Mouse (Mus musculus): ENCODE measurements around the gene Tmem176b. TPM values are rescaled to one million over a fixed set of nuclear protein-coding genes. Genes with fewer than 3 reads are reported as not detected.

The Tmem176b gene
- polyA plus RNA-seq, 1 experiment, result 1,411 TPM

DNA sequence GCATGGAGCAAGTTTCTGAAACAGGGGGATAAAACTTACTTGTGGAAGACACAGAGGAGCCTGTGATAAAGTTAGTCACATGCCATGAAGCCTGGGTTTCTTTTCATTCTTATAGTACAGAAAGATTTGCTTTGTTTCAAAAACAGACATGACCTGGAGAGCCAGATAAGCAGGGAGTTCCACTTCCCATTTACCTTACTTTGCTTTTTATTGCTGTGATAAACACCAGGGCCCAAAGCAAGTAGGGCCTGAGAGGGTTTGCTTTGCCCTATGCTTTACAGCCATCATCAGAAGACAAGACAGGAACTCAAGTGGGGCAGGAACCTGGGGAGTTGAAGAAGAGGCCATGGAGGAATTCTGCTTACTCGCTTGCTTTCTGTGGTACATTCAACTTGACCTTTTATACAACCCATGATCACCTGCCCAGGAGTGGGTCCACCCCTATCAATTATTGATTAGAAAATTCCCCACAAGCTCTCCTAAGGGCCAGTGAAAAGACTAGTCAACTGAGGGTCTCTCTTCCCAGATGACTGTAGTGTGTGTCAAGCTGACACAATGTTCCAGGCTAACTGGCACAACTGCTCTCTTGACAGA lies 24.0 kb upstream of the Tmem176b start:
- no peaks in the 10 kb centered on the region for H3K36me3 ChIP-seq (ENCODE audit: control insufficient read depth, insufficient read depth, low read length)
- DNase-seq, result peak; percentile 67
- no peak overlapping the region for H3K4me3 ChIP-seq (ENCODE audit: insufficient read depth, low read depth, low read length)
- peak overlapping the region; percentile 95 for H3K27ac ChIP-seq (ENCODE audit: insufficient read depth, low read depth, low read length)
- WGBS, result 53% methylated on average over 1 of the region's 1 CpGs
- no peak for TF ChIP-seq CTCF (conservative IDR thresholded peaks at IDR 0.05; ENCODE audit: insufficient read depth, insufficient read length, low read depth, low read length)
- TF ChIP-seq POLR2A (IDR thresholded peaks at IDR 0.05; ENCODE audit: low read depth, low read length), result no peak
- H3K4me1 ChIP-seq (ENCODE audit: control insufficient read depth, insufficient read depth, low read length), result peaks cover 49% of the 10 kb centered on the region
- H3K27me3 ChIP-seq (replicated peaks; ENCODE audit: control insufficient read depth, insufficient read depth, low read length), result no peaks in the 10 kb centered on the region

DNA sequence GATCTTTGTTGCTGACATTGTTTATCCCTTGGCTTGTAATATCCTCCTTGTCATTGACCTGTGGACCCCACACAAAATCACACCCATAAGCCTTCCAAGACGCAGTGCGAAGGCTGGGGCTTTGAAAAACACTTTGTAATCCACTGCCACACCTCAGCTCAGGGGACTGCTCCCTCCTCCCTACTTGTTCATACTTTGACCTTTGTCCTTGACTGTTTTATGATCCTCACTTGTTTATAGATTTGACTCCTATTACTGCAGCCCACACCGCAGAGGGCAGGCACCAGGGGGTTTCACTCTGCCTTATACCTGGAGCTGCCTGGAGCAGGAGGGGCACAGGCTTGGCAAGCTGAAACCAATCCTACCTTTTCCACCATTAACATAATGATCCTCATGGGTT lies 23.4 kb upstream of the Tmem176b start:
- TF ChIP-seq CTCF (conservative IDR thresholded peaks at IDR 0.05; ENCODE audit: insufficient read depth, insufficient read length, low read depth, low read length), result no peak
- no peak for TF ChIP-seq POLR2A (IDR thresholded peaks at IDR 0.05; ENCODE audit: low read depth, low read length)
- WGBS, result 31% methylated on average over 3 of the region's 3 CpGs
- peak; percentile 83 for DNase-seq
- peaks cover 46% of the 10 kb centered on the region for H3K4me1 ChIP-seq (ENCODE audit: control insufficient read depth, insufficient read depth, low read length)
- peak overlapping the region; percentile 95 for H3K27ac ChIP-seq (ENCODE audit: insufficient read depth, low read depth, low read length)
- H3K27me3 ChIP-seq (replicated peaks; ENCODE audit: control insufficient read depth, insufficient read depth, low read length), result no peaks in the 10 kb centered on the region
- H3K4me3 ChIP-seq (ENCODE audit: insufficient read depth, low read depth, low read length), result no peak overlapping the region
- no peaks in the 10 kb centered on the region for H3K36me3 ChIP-seq (ENCODE audit: control insufficient read depth, insufficient read depth, low read length)

DNA sequence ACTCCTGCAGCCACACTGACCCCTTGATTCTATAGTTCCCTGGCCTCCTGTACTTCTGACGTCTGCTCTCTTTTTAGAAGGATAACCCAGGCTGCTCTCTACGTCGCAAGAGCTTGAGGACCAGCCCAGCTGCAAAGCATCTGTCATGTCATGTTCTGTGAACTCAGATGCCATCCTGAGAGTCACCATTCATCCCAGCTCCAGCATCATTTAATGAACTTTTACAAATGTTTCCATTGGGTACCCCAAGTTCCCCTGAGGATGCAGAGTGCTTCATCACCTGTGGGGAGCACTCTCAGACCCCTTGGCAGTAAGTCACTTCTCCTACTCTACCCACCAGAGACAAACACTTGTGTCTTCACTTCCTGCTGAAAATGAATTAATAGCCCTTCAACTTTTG lies 22.9 kb upstream of the Tmem176b start:
- TF ChIP-seq POLR2A (IDR thresholded peaks at IDR 0.05; ENCODE audit: low read depth, low read length), result no peak
- no peak for TF ChIP-seq CTCF (conservative IDR thresholded peaks at IDR 0.05; ENCODE audit: insufficient read depth, insufficient read length, low read depth, low read length)
- H3K4me3 ChIP-seq (ENCODE audit: insufficient read depth, low read depth, low read length), result no peak overlapping the region
- H3K27ac ChIP-seq (ENCODE audit: insufficient read depth, low read depth, low read length), result peak overlapping the region; percentile 95
- peaks cover 45% of the 10 kb centered on the region for H3K4me1 ChIP-seq (ENCODE audit: control insufficient read depth, insufficient read depth, low read length)
- H3K36me3 ChIP-seq (ENCODE audit: control insufficient read depth, insufficient read depth, low read length), result no peaks in the 10 kb centered on the region
- DNase-seq, result no peak
- 52% methylated on average over 3 of the region's 3 CpGs for WGBS
- H3K27me3 ChIP-seq (replicated peaks; ENCODE audit: control insufficient read depth, insufficient read depth, low read length), result no peaks in the 10 kb centered on the region

DNA sequence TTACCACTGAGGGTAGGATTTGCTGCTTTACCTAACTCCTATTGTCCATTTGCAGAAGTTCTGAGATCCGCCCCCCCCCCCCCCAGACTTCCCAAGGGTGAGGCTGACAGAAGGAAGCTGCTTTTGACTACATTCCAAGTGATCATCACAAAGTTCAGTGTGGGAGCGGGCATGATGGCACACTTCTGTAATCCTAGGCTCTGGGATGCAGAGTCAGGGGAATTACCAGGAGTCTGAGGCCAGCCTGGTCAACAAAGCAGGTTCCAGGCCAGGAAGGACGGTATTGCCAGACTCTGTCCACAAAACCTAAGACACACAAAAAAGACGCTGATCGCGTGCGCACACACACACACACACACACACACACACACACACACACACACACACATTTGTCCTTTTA lies 22.2 kb upstream of the Tmem176b start:
- peak; percentile 84 for DNase-seq
- no peak overlapping the region for H3K4me3 ChIP-seq (ENCODE audit: insufficient read depth, low read depth, low read length)
- H3K4me1 ChIP-seq (ENCODE audit: control insufficient read depth, insufficient read depth, low read length), result peaks cover 45% of the 10 kb centered on the region
- H3K27ac ChIP-seq (ENCODE audit: insufficient read depth, low read depth, low read length), result peak overlapping the region; percentile 62
- no peaks in the 10 kb centered on the region for H3K36me3 ChIP-seq (ENCODE audit: control insufficient read depth, insufficient read depth, low read length)
- TF ChIP-seq CTCF (conservative IDR thresholded peaks at IDR 0.05; ENCODE audit: insufficient read depth, insufficient read length, low read depth, low read length), result no peak
- TF ChIP-seq POLR2A (IDR thresholded peaks at IDR 0.05; ENCODE audit: low read depth, low read length), result no peak
- no peaks in the 10 kb centered on the region for H3K27me3 ChIP-seq (replicated peaks; ENCODE audit: control insufficient read depth, insufficient read depth, low read length)
- 49% methylated on average over 7 of the region's 7 CpGs for WGBS

DNA sequence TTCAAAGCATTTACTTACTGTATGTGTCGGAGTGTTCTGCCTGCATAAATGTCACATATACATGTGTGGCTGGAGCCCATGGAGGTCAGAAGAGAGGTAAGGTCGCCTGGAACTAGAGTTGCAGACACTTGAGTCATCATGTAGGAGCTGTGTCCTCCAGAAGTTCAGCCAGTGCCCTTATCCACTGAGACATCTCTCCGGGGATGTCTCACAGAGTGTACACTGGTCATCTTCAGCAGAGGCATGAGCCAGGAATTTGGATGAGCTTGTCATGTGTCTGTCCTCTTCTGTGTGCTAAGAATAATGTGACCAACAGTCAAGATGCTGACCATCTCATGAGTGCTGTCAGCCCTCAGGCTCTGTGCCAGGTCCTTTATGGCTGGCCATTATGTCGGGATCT lies 21.5 kb upstream of the Tmem176b start:
- WGBS, result 62% methylated on average over 4 of the region's 4 CpGs
- TF ChIP-seq POLR2A (IDR thresholded peaks at IDR 0.05; ENCODE audit: low read depth, low read length), result no peak
- TF ChIP-seq CTCF (conservative IDR thresholded peaks at IDR 0.05; ENCODE audit: insufficient read depth, insufficient read length, low read depth, low read length), result no peak
- Histone ChIP-seq H3K4me3 (ENCODE audit: insufficient read depth, low read depth, low read length) (no peak overlapping the region), H3K27ac (ENCODE audit: insufficient read depth, low read depth, low read length) (peak overlapping the region; percentile 59), H3K36me3 (ENCODE audit: control insufficient read depth, insufficient read depth, low read length) (no peaks in the 10 kb centered on the region), H3K4me1 (ENCODE audit: control insufficient read depth, insufficient read depth, low read length) (peaks cover 45% of the 10 kb centered on the region), H3K27me3 (replicated peaks; ENCODE audit: control insufficient read depth, insufficient read depth, low read length) (no peaks in the 10 kb centered on the region)
- DNase-seq, result no peak

DNA sequence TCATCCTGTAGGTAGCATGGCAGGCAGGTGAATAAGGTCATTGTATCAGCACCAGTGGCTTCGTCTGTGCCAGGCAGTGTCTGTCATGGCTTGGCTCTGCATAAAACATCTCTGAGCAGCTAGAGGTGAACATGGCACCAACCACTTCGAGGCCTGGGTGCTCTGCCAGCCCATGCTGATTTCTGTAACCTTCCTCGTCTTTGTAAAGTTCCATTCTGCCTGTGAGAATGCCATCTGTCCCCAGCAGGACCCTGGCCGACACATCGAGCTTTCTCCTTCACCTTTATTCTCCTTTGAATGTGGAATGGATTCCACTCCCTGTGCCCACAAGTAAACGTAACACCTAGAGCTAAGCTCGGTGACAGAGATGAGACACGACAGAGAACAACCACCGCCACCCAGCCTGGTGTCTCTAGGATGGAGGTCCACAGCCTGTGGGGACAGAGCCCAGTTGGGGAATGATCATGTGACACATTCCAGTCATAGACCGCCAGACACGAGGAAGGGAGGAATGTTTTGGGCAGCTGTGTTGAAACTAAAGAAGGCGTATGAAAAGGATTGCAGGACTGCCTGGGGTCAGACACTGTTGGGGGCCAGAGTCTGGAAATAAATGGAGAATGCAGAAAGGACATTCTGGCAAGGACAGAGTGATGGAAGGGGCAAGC lies 20.5 kb upstream of the Tmem176b start:
- Histone ChIP-seq H3K36me3 (ENCODE audit: control insufficient read depth, insufficient read depth, low read length) (no peaks in the 10 kb centered on the region), H3K27ac (ENCODE audit: insufficient read depth, low read depth, low read length) (peak overlapping the region; percentile 73), H3K4me3 (ENCODE audit: insufficient read depth, low read depth, low read length) (no peak overlapping the region), H3K27me3 (replicated peaks; ENCODE audit: control insufficient read depth, insufficient read depth, low read length) (no peaks in the 10 kb centered on the region), H3K4me1 (ENCODE audit: control insufficient read depth, insufficient read depth, low read length) (peaks cover 40% of the 10 kb centered on the region)
- WGBS, result 54% methylated on average over 12 of the region's 12 CpGs
- TF ChIP-seq POLR2A (IDR thresholded peaks at IDR 0.05; ENCODE audit: low read depth, low read length) (no peak), CTCF (conservative IDR thresholded peaks at IDR 0.05; ENCODE audit: insufficient read depth, insufficient read length, low read depth, low read length) (no peak)
- DNase-seq, result peak; percentile 62

DNA sequence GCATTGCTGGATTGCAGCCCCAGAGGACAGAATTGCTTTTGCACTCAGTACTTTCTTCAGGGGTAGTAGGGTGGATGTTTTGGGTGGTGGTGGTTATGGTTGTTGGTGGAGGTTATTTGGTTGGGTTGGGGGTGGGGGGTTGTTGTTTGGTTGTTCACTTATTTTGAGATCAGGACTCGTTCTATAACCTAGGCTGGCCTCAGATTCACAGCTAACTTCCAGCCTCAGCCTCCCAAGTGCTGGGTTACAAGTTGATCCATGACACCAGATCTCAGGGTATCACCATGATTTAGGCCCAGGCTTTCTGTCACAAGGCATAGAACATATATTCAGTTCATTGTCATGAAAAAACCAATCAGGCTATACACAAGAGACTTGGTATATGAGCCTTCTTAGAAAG lies 19.6 kb upstream of the Tmem176b start:
- H3K27ac ChIP-seq (ENCODE audit: insufficient read depth, low read depth, low read length), result peak overlapping the region; percentile 37
- TF ChIP-seq CTCF (conservative IDR thresholded peaks at IDR 0.05; ENCODE audit: insufficient read depth, insufficient read length, low read depth, low read length), result no peak
- no peak for TF ChIP-seq POLR2A (IDR thresholded peaks at IDR 0.05; ENCODE audit: low read depth, low read length)
- H3K4me1 ChIP-seq (ENCODE audit: control insufficient read depth, insufficient read depth, low read length), result peaks cover 37% of the 10 kb centered on the region
- no peaks in the 10 kb centered on the region for H3K36me3 ChIP-seq (ENCODE audit: control insufficient read depth, insufficient read depth, low read length)
- 78% methylated on average over 1 of the region's 1 CpGs for WGBS
- no peaks in the 10 kb centered on the region for H3K27me3 ChIP-seq (replicated peaks; ENCODE audit: control insufficient read depth, insufficient read depth, low read length)
- DNase-seq, result no peak
- no peak overlapping the region for H3K4me3 ChIP-seq (ENCODE audit: insufficient read depth, low read depth, low read length)
